Mouse (Mus musculus) cortical plate, adult 2 months (tissue): ENCODE measurements at regions not wholly inside any gene's neighbourhood (a gene's known extent, or its start where the extent isn't known, plus 50 kb on each side); places are given as distances from the start of the nearest gene placed in this dataset.

ENCODE experiments used
- CTCF ChIP-seq: fragments of 200-500 bp; IDR thresholded peaks from 2 replicates; pipeline ENCODE4 v1.5.1; 2011; ENCODE audit warnings: mild to moderate bottlenecking, control low read depth, low read length; ENCODE audit not compliant: insufficient read depth; ENCODE audit errors: extremely low read depth
- POLR2A ChIP-seq: fragments of 200-500 bp; IDR thresholded peaks from 2 replicates; pipeline ENCODE4 v1.6.1; 2011; ENCODE audit warnings: mild to moderate bottlenecking, low read length, control low read depth; ENCODE audit not compliant: insufficient read depth; ENCODE audit errors: extremely low read depth

DNA sequence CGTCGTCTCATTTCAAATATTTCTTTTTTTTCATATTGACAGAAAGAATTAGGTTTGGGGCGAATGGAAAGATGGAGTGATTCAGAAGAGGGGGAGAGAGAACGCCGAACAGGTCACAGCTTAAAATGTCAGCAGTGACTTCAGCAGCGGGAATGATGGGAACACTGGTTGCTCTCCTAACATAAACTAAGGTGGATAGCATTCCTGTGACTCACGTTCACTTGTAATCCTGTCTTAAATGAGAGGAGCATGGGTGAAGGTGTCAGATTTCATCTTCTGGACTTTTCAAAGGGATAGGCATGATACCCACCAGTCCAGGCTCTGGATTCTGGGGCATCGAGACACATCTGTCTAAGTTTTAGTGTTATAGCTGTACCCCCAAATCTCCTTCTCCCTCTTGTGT lies 111.8 kb downstream of the Cd24a start:
- TF ChIP-seq POLR2A, result no peak
- TF ChIP-seq CTCF, result no peak
